Mouse (Mus musculus): ENCODE results near the gene Oasl2. TPM values are rescaled to one million over a fixed set of nuclear protein-coding genes. Genes with fewer than 3 reads are reported as not detected.

Oasl2 gene
- polyA plus RNA-seq, 1 experiment from 2014 or later = 6.2 TPM

DNA sequence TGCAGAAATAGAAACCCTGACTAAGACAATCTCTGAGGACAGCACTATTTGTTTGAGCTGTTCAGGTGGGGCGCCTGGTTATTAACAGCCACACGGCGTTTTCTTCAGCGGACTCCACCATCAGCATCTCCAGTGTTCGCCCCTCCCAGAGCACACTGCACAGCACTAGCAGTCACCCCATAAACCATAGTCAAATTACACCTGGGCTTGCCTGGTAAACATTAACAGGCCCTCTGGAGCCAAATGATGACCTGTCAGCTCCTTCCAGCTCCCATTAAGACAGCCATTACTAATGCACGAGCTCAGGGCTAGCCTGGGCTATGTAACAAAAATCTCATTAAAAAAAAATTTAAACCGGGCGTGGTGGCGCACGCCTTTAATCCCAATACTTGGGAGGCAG, 48.3 kb downstream of the Oasl2 start:
- no peak overlapping the region for H3K9ac ChIP-seq
- 86% methylated on average over 10 of the region's 10 CpGs for WGBS
- no peaks in the 10 kb centered on the region for H3K9me3 ChIP-seq (replicated peaks)
- no peak overlapping the region for H3K27ac ChIP-seq
- H3K4me2 ChIP-seq = no peak overlapping the region
- H3K4me3 ChIP-seq (replicated peaks) = no peak overlapping the region
- ATAC-seq (replicated peaks; ENCODE audit: low FRiP score) = no peak
- H3K27me3 ChIP-seq = no peaks in the 10 kb centered on the region
- H3K36me3 ChIP-seq = peaks cover 49% of the 10 kb centered on the region
- peaks cover 18% of the 10 kb centered on the region for H3K4me1 ChIP-seq

DNA sequence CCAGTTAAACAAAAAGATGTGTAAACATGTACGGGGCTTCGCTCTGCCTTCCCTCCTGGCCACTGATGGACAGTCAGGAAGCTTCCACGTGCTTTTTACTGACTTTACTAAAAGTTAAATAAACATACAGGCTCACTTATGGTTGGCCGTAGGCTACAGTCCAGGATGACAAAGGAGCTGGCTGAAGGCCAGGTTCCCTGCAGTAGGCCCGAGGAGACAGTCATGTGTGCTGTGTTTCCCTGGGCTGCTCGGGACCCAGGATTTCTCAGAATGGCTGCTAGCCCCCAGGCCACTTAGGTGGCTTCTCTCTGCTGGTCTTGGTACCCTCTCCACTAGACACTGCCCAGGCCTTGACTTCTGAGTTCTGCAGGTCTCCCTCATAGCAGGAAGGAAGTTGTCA, 52.2 kb downstream of the Oasl2 start:
- no peak overlapping the region for H3K9ac ChIP-seq
- ATAC-seq (replicated peaks; ENCODE audit: low FRiP score) = no peak
- H3K4me3 ChIP-seq (replicated peaks) = no peak overlapping the region
- H3K4me2 ChIP-seq = no peak overlapping the region
- peaks cover 27% of the 10 kb centered on the region for H3K4me1 ChIP-seq
- 54% methylated on average over 6 of the region's 6 CpGs for WGBS
- peaks cover 53% of the 10 kb centered on the region for H3K36me3 ChIP-seq
- H3K9me3 ChIP-seq (replicated peaks) = no peaks in the 10 kb centered on the region
- H3K27ac ChIP-seq = no peak overlapping the region
- H3K27me3 ChIP-seq = no peaks in the 10 kb centered on the region

DNA sequence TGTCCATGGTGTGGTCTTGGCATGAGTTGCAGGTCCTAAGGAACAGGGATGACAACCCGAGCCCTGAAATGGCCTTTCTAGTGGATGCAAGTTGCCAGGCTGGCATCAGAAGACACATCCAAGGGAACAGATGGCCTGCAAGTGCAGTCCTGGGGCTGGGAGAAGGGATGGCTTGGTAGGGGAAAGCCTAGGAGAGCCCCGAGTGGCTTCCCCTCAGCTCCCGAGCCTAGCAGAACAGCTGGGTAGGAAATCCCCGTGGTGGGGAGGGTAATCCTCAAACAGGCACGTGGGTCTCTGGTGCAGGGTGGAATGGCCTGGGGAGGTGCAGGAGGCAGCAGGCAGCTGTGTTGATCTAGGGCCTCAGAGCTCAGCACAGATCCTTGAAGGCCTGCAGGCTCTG, 52.6 kb downstream of the Oasl2 start:
- 64% methylated on average over 5 of the region's 5 CpGs for WGBS
- no peaks in the 10 kb centered on the region for H3K9me3 ChIP-seq (replicated peaks)

DNA sequence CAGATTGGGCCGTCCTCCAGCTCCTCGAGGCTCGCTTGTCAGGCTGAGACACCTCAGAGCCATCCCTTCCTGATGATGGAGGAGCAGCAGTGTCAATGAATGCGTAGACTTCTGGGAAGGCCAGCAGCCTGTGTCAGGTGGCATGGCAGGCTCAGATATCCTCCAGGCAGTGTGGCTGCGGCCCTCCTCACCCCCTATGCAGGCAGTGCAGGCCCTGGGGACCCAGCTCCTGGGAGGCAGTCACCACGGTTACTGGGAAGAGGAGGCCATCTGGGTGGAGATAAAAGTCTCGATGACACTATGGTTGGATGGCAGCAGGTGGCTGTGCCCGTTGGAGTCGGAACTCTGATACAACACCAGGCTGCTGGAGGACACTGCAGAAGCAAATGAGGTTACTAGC, 53.1 kb downstream of the Oasl2 start:
- Histone ChIP-seq H3K27me3 (no peaks in the 10 kb centered on the region), H3K36me3 (peaks cover 51% of the 10 kb centered on the region), H3K4me3 (replicated peaks) (no peak overlapping the region), H3K4me2 (no peak overlapping the region), H3K27ac (no peak overlapping the region), H3K4me1 (peaks cover 27% of the 10 kb centered on the region), H3K9me3 (replicated peaks) (no peaks in the 10 kb centered on the region), H3K9ac (no peak overlapping the region)
- no peak for ATAC-seq (replicated peaks; ENCODE audit: low FRiP score)
- WGBS = 87% methylated on average over 9 of the region's 9 CpGs

More for the DNA sequence above, 52.6 kb downstream of the Oasl2 start:
- no peak overlapping the region for H3K4me3 ChIP-seq (replicated peaks)
- no peak overlapping the region for H3K4me2 ChIP-seq
- H3K36me3 ChIP-seq = peaks cover 51% of the 10 kb centered on the region
- H3K9ac ChIP-seq = no peak overlapping the region
- H3K27me3 ChIP-seq = no peaks in the 10 kb centered on the region
- ATAC-seq (replicated peaks; ENCODE audit: low FRiP score) = no peak
- peaks cover 27% of the 10 kb centered on the region for H3K4me1 ChIP-seq
- 0 out of 2 replicates have a peak overlapping the region, but pooled peaks have one; percentile 9 for H3K27ac ChIP-seq

DNA sequence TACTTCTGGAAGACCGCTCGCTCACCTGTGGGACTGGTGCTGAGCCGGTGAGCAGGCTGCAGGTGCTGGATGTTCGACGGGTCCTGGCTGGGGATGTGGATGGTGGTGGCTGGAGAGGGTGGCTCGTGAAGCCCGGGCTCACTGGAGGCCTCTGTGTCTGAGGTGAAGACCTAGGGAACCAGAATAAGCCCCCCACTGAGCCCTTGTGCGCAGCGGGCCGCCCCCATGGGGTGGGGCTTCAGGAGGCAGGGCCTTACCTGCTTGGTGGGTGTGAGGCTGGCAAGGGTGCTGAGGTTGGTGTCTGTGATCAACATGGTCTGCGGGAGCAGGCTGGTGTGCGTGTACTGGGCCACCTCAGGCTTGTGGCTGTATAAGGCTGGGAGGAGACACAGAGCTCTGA, 53.9 kb downstream of the Oasl2 start:
- Histone ChIP-seq H3K27me3 (no peaks in the 10 kb centered on the region), H3K4me2 (no peak overlapping the region), H3K27ac (peak overlapping the region; percentile 18; the same call in 1 of the 2 replicates), H3K9ac (no peak overlapping the region), H3K4me3 (replicated peaks) (no peak overlapping the region), H3K4me1 (peaks cover 27% of the 10 kb centered on the region), H3K36me3 (peaks cover 49% of the 10 kb centered on the region), H3K9me3 (replicated peaks) (no peaks in the 10 kb centered on the region)
- no peak for ATAC-seq (replicated peaks; ENCODE audit: low FRiP score)
- 75% methylated on average over 12 of the region's 12 CpGs for WGBS

DNA sequence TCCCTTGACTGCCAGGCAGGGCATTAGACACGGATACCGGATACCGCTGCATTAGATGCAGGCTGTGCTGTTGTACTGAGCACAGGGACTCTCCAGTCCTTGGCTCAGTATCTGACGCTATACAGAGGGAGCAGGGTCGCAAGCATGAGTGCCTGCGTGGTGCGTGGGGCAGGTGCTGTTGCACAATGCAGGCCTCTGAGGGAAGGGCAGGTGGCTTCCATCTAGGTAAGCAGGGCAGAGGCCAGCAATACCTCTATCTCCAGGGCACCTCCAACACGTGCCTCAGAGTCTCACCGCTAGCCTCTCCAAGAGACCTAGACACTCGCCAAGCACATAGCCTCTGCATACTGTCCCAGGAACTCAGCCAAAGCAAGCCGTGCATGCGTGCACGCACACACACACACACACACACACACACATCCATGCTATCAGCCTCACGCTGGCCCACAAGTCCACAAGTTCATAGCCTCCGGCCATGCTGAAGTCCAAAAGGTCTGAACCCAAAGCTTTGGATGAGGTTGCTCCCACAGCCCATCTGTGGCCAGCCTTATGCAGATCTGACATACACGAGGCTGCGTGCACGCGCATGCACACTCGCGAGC, 54.6 kb downstream of the Oasl2 start:
- H3K27ac ChIP-seq = peak overlapping the region; percentile 18; the same call in 1 of the 2 replicates
- WGBS = 74% methylated on average over 21 of the region's 21 CpGs
- H3K27me3 ChIP-seq = no peaks in the 10 kb centered on the region
- no peaks in the 10 kb centered on the region for H3K9me3 ChIP-seq (replicated peaks)
- H3K4me2 ChIP-seq = no peak overlapping the region
- no peak overlapping the region for H3K4me3 ChIP-seq (replicated peaks)
- H3K36me3 ChIP-seq = peaks cover 42% of the 10 kb centered on the region
- H3K9ac ChIP-seq = no peak overlapping the region
- H3K4me1 ChIP-seq = peaks cover 27% of the 10 kb centered on the region
- ATAC-seq (replicated peaks; ENCODE audit: low FRiP score) = peak; percentile 35; the same call in 1 of the 2 replicates

DNA sequence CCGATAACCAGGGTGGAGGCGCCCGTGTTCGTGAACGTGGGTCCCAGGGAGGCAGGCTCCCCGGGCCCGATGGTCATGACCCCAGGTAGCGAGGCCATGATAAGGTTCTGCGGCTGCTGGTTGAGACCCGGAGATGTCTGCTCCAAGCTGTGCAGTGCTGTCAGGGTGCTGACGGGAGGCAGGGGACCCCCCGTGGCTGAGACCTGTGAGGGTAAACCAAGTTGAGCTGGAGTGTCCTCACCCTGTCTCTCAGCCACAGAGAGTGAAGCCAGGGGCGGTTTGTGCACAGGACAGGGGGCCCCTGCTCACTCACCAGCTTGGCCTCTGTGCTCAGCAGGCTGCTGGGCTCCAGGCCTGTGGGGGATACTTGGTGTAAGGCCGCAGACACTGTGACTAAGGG, 56.6 kb downstream of the Oasl2 start:
- 87% methylated on average over 14 of the region's 14 CpGs for WGBS
- peaks cover 27% of the 10 kb centered on the region for H3K4me1 ChIP-seq
- H3K27me3 ChIP-seq = no peaks in the 10 kb centered on the region
- H3K9me3 ChIP-seq (replicated peaks) = no peaks in the 10 kb centered on the region
- H3K4me3 ChIP-seq (replicated peaks) = no peak overlapping the region
- peaks cover 22% of the 10 kb centered on the region for H3K36me3 ChIP-seq
- no peak overlapping the region for H3K9ac ChIP-seq
- ATAC-seq (replicated peaks; ENCODE audit: low FRiP score) = no peak
- H3K27ac ChIP-seq = no peak overlapping the region
- no peak overlapping the region for H3K4me2 ChIP-seq

DNA sequence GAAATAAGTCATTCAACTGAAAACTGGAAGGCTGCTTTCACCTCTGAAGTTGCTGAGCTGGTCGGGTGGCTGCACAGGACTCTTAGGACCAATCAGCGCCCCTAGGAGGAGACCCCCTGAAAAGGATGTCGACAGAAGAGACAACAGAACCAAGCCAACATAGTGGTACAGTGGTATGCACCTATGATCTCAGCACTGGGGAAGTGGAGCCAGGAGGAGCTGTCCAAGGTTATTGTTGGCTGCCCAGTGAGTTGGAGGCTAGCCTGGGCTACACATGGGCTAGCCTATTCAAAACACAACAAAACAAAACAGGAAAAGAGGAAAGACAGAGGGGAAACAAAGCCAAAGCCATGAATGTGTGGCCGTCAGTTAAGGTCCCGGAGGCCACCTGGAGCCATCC, 61.3 kb downstream of the Oasl2 start:
- ATAC-seq (replicated peaks; ENCODE audit: low FRiP score) = no peak
- Histone ChIP-seq H3K9me3 (replicated peaks) (no peaks in the 10 kb centered on the region), H3K27me3 (no peaks in the 10 kb centered on the region), H3K4me2 (no peak overlapping the region), H3K4me3 (replicated peaks) (no peak overlapping the region), H3K4me1 (peaks cover 16% of the 10 kb centered on the region), H3K27ac (no peak overlapping the region), H3K36me3 (no peaks in the 10 kb centered on the region), H3K9ac (no peak overlapping the region)
- WGBS = 87% methylated on average over 5 of the region's 5 CpGs

Small RNA genes within 50 kb of the gene (microRNA-seq; reads per million reads assigned to microRNA genes)
- gene Mir6240 = 14.2 reads per million, percentile 34 among the genes with 10 or more reads in this experiment

Other genes starting within 250 kb of the Oasl2 start
- gene Trpv4, start 238.5 kb upstream of the Oasl2 start, polyA plus RNA-seq (2015; fragmentation: Nextera tagmentation; extraction: Ambion mirVana) = 21.8 and 23.4 TPM in 2 replicates
- 78.5 and 79.2 TPM in 2 replicates for gene Gltp, start 206.0 kb upstream of the Oasl2 start, polyA plus RNA-seq (2015; fragmentation: Nextera tagmentation; extraction: Ambion mirVana)
- 16.5 and 17.4 TPM in 2 replicates for gene Tchp, start 189.2 kb upstream of the Oasl2 start, polyA plus RNA-seq (2015; fragmentation: Nextera tagmentation; extraction: Ambion mirVana)
- 45.3 and 49.8 TPM in 2 replicates for gene Ankrd13a, start 122.3 kb upstream of the Oasl2 start, polyA plus RNA-seq (2015; fragmentation: Nextera tagmentation; extraction: Ambion mirVana)
- 42.0 and 45.5 TPM in 2 replicates for gene Git2, start 121.4 kb upstream of the Oasl2 start, polyA plus RNA-seq (2015; fragmentation: Nextera tagmentation; extraction: Ambion mirVana)
- gene 1500011B03Rik, start 73.5 kb upstream of the Oasl2 start, polyA plus RNA-seq (2015; fragmentation: Nextera tagmentation; extraction: Ambion mirVana) = 102 and 105 TPM in 2 replicates
- gene 4930519G04Rik, start 43.3 kb upstream of the Oasl2 start, polyA plus RNA-seq (2015; fragmentation: Nextera tagmentation; extraction: Ambion mirVana) = not detected in 2 replicates
- 0.06 TPM in 1 of 2 replicates, not detected in the other for gene Gm9936, start 38.3 kb upstream of the Oasl2 start, polyA plus RNA-seq (2015; fragmentation: Nextera tagmentation; extraction: Ambion mirVana)
- gene Oasl1, start 26.3 kb downstream of the Oasl2 start, polyA plus RNA-seq (2015; fragmentation: Nextera tagmentation; extraction: Ambion mirVana) = 1.6 and 2.0 TPM in 2 replicates
- gene 2210016L21Rik, start 45.2 kb downstream of the Oasl2 start, polyA plus RNA-seq (2015; fragmentation: Nextera tagmentation; extraction: Ambion mirVana) = 62.8 and 68.0 TPM in 2 replicates
- 12.0 and 13.9 TPM in 2 replicates for gene Hnf1a, start 74.2 kb downstream of the Oasl2 start, polyA plus RNA-seq (2015; fragmentation: Nextera tagmentation; extraction: Ambion mirVana)
- gene Sppl3, start 114.2 kb downstream of the Oasl2 start, polyA plus RNA-seq (2015; fragmentation: Nextera tagmentation; extraction: Ambion mirVana) = 13.6 and 14.8 TPM in 2 replicates
- 33.0 and 34.2 TPM in 2 replicates for gene Gm10401, start 201.4 kb downstream of the Oasl2 start, polyA plus RNA-seq (2015; fragmentation: Nextera tagmentation; extraction: Ambion mirVana)
- 85.1 and 94.7 TPM in 2 replicates for gene Acads, start 222.4 kb downstream of the Oasl2 start, polyA plus RNA-seq (2015; fragmentation: Nextera tagmentation; extraction: Ambion mirVana)
- 43.7 and 48.1 TPM in 2 replicates for gene Unc119b, start 238.0 kb downstream of the Oasl2 start, polyA plus RNA-seq (2015; fragmentation: Nextera tagmentation; extraction: Ambion mirVana)

All from kidney, embryonic 15.5 days (tissue).